Mouse (Mus musculus): ENCODE data around the gene St3gal4.

GRCm38 (mm10) chr9:35158477-35158876 lies 39.4 kb upstream of the St3gal4 start:
- TF ChIP-seq CTCF (IDR thresholded peaks at IDR 0.05; ENCODE audit: insufficient read depth, low read length) (no peak), POLR2A (IDR thresholded peaks at IDR 0.05; ENCODE audit: borderline replicate concordance, extremely low read depth, low read depth, low read length) (no peak)

Data from lung, adult 2 months (tissue).